Mouse (Mus musculus): ENCODE results near the gene Gapvd1. TPM values are rescaled to one million over a fixed set of nuclear protein-coding genes. Genes with fewer than 3 reads are reported as not detected.

Gene Gapvd1
- total and polyA plus RNA-seq, 3 experiments, result 62.4 to 174 (median 96.7) TPM

DNA sequence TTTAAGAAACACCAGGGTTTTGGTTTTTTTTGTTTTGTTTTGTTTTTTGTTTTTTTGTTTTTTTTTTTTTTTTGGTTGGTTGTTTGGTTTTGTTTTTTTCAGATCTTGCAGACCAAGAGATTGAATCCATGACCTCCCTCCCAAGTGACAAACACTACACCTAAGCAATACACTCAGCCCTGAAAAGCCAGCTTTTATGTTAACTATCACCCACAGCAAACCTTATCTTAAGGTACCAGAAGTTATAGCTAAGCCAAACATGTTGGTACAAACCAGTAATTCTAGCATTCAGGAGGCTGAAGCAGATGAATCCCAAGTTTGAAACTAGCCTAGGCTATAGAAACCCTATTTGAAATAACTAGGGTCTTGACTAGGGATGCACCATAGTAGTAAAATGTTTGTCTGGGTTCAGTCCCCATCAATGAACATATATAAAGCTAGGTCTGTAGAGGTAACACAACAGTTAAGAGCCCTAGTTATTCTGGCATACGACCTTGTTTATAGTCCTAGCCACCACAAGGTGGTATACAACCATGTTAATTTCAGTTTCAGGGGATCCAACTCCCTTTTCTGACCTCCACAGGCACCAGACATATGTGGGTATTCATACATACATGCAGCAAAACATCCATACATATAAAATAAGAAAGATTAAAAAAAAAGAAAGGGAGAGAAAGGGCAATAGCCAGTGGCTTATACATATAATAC, 15.2 kb downstream of the Gapvd1 start:
- Histone ChIP-seq H3K27ac (ENCODE audit: control insufficient read depth, low read depth, low read length) (peak overlapping the region; percentile 39; the same call in 1 of the 2 replicates), H3K9me3 (replicated peaks; ENCODE audit: insufficient read depth, low read length) (no peaks in the 10 kb centered on the region), H3K4me3 (ENCODE audit: control insufficient read depth in 1 of 2, insufficient read depth in 1 of 2, low read depth in 2 of 2, low read length in 2 of 2) (no peak overlapping the region), H3K27me3 (ENCODE audit: control insufficient read depth in 1 of 2, insufficient read depth in 2 of 2, low read length in 2 of 2) (no peaks in the 10 kb centered on the region), H3K36me3 (ENCODE audit: control insufficient read depth in 1 of 2, insufficient read depth in 2 of 2, low read length in 2 of 2) (peaks cover 10 to 68% of the 10 kb centered on the region in 2 experiments), H3K9ac (ENCODE audit: control insufficient read depth, low read depth, low read length, poor library complexity, severe bottlenecking) (no peak overlapping the region), H3K4me1 (ENCODE audit: control insufficient read depth in 1 of 2, insufficient read depth in 2 of 2, low read length in 2 of 2) (peaks cover 26 to 34% of the 10 kb centered on the region in 2 experiments), H3K79me2 (ENCODE audit: control insufficient read depth, insufficient read depth, low read length, poor library complexity) (peaks cover 53% of the 10 kb centered on the region)
- peak; percentile 71 for DNase-seq (ENCODE audit: low read depth, low spot score)
- no peak for TF ChIP-seq MAZ (IDR thresholded peaks at IDR 0.05; ENCODE audit: low read depth, low read length)
- TF ChIP-seq MXI1 (IDR thresholded peaks at IDR 0.05; ENCODE audit: low read depth, low read length), result no peak
- no peak for TF ChIP-seq ELF1 (IDR thresholded peaks at IDR 0.05; ENCODE audit: low read depth, low read length)
- TF ChIP-seq POLR2A (IDR thresholded peaks at IDR 0.05; ENCODE audit: control insufficient read depth in 1 of 2, insufficient read depth in 1 of 2, low read depth in 1 of 2, low read length in 2 of 2, poor library complexity in 1 of 2), result no peak
- TF ChIP-seq MAFK (IDR thresholded peaks at IDR 0.05; ENCODE audit: borderline replicate concordance, low read depth, low read length), result no peak
- TF ChIP-seq GATA1 (IDR thresholded peaks at IDR 0.05; ENCODE audit: low read depth, low read length), result peak; percentile 82
- peak; percentile 80 for TF ChIP-seq EP300 (IDR thresholded peaks at IDR 0.05; ENCODE audit: low read depth in 1 of 2, low read length in 2 of 2)
- TF ChIP-seq USF2 (IDR thresholded peaks at IDR 0.05; ENCODE audit: borderline replicate concordance in 1 of 2, insufficient read depth in 1 of 2, low read depth in 1 of 2, low read length in 2 of 2), result no peak
- TF ChIP-seq POLR2AphosphoS2 (IDR thresholded peaks at IDR 0.05; ENCODE audit: low read length), result no peak
- no peak for TF ChIP-seq KAT2A (conservative IDR thresholded peaks at IDR 0.05; ENCODE audit: low read depth, low read length)
- TF ChIP-seq UBTF (IDR thresholded peaks at IDR 0.05; ENCODE audit: borderline replicate concordance, insufficient read depth, low read depth, low read length), result no peak
- no peak for TF ChIP-seq CHD2 (IDR thresholded peaks at IDR 0.05; ENCODE audit: low read length)
- TF ChIP-seq SIN3A (IDR thresholded peaks at IDR 0.05; ENCODE audit: low read length), result peak; percentile 55; the same call in 1 of the 2 replicates
- peak; percentile 74; the same call in 1 of the 2 replicates for TF ChIP-seq RCOR1 (IDR thresholded peaks at IDR 0.05; ENCODE audit: low read depth, low read length)
- no peak for TF ChIP-seq NRF1 (IDR thresholded peaks at IDR 0.05; ENCODE audit: insufficient read depth, low read depth, low read length, poor library complexity, severe bottlenecking)
- no peak for TF ChIP-seq E2F4 (IDR thresholded peaks at IDR 0.05; ENCODE audit: borderline replicate concordance, low read depth, low read length)
- no peak for TF ChIP-seq CTCF (IDR thresholded peaks at IDR 0.05 in 2 of 3, conservative IDR thresholded peaks at IDR 0.05 in 1 of 3; ENCODE audit: control insufficient read depth in 1 of 3, insufficient read depth in 1 of 3, low read depth in 2 of 3, low read length in 3 of 3, poor library complexity in 1 of 3, severe bottlenecking in 1 of 3)
- no peak for TF ChIP-seq TBP (IDR thresholded peaks at IDR 0.05; ENCODE audit: low read depth, low read length)
- TF ChIP-seq TCF12 (IDR thresholded peaks at IDR 0.05; ENCODE audit: low read depth, low read length), result peak; percentile 84
- TF ChIP-seq TAL1 (IDR thresholded peaks at IDR 0.05; ENCODE audit: low read length), result peak; percentile 88
- TF ChIP-seq MYB (IDR thresholded peaks at IDR 0.05; ENCODE audit: low read depth, low read length), result no peak
- no peak for TF ChIP-seq NELFE (IDR thresholded peaks at IDR 0.05; ENCODE audit: low read depth, low read length)
- no peak for TF ChIP-seq USF1 (IDR thresholded peaks at IDR 0.05; ENCODE audit: low read depth, low read length)
- no peak for TF ChIP-seq ZMIZ1 (IDR thresholded peaks at IDR 0.05; ENCODE audit: low read depth, low read length)
- no peak for TF ChIP-seq JUND (IDR thresholded peaks at IDR 0.05; ENCODE audit: low read depth, low read length)
- no peak for TF ChIP-seq MEF2A (IDR thresholded peaks at IDR 0.05; ENCODE audit: extremely low read depth, insufficient replicate concordance, low read depth, low read length, poor library complexity, severe bottlenecking)
- TF ChIP-seq ZNF384 (IDR thresholded peaks at IDR 0.05; ENCODE audit: low read depth, low read length), result peak; percentile 66
- no peak for TF ChIP-seq HCFC1 (IDR thresholded peaks at IDR 0.05; ENCODE audit: low read depth, low read length)
- TF ChIP-seq POLR2AphosphoS5 (IDR thresholded peaks at IDR 0.05; ENCODE audit: borderline replicate concordance, low read depth, low read length), result no peak
- TF ChIP-seq GABPA (IDR thresholded peaks at IDR 0.05; ENCODE audit: low read depth, low read length), result no peak
- no peak for TF ChIP-seq MAX (IDR thresholded peaks at IDR 0.05; ENCODE audit: low read length)
- TF ChIP-seq SMC3 (IDR thresholded peaks at IDR 0.05; ENCODE audit: low read depth, low read length), result no peak
- no peak for TF ChIP-seq ZC3H11A (IDR thresholded peaks at IDR 0.05; ENCODE audit: low read depth, low read length)
- no peak for TF ChIP-seq ETS1 (IDR thresholded peaks at IDR 0.05; ENCODE audit: low read depth, low read length)
- no peak for TF ChIP-seq ZKSCAN1 (IDR thresholded peaks at IDR 0.05; ENCODE audit: low read depth, low read length)
- no peak for TF ChIP-seq CHD1 (IDR thresholded peaks at IDR 0.05; ENCODE audit: low read depth, low read length)
- no peak for TF ChIP-seq BHLHE40 (IDR thresholded peaks at IDR 0.05; ENCODE audit: borderline replicate concordance, low read depth, low read length)

All from MEL (cell line).